Mouse (Mus musculus) heart, embryonic 11.5 days (tissue): Measurements from ENCODE around the gene Grm8. TPM values are rescaled to one million over a fixed set of nuclear protein-coding genes. Genes with fewer than 3 reads are reported as not detected.

Source experiments
- ATAC-seq: fragments of 200-750 bp; cut with Nextera tagmentation; replicated peaks from 2 replicates; pipeline ENCODE4 v1.8.0; 2017; ENCODE audit warnings: moderate library complexity; ENCODE audit not compliant: insufficient number of reproducible peaks, low FRiP score, low TSS enrichment
- H3K27ac ChIP-seq: fragments of 300-500 bp; sonication (generic); 2 replicates; pipeline ENCODE4 v1.5.1; 2014; ENCODE audit warnings: mild to moderate bottlenecking, low read depth, low read length
- H3K27me3 ChIP-seq: fragments of 300-500 bp; sonication (generic); 2 replicates; pipeline ENCODE4 v1.6.1; 2014; ENCODE audit warnings: mild to moderate bottlenecking, low read length, mixed read lengths; ENCODE audit not compliant: control insufficient read depth, insufficient read depth
- H3K36me3 ChIP-seq: fragments of 300-500 bp; sonication (generic); 2 replicates; pipeline ENCODE4 v1.6.1; 2014; ENCODE audit warnings: mild to moderate bottlenecking, low read length, moderate library complexity, mixed read lengths; ENCODE audit not compliant: control insufficient read depth, insufficient read depth
- H3K4me1 ChIP-seq: fragments of 300-500 bp; sonication (generic); 2 replicates; pipeline ENCODE4 v1.6.1; 2014; ENCODE audit warnings: low read length; ENCODE audit not compliant: control insufficient read depth, insufficient read depth
- H3K4me2 ChIP-seq: fragments of 300-500 bp; sonication (generic); 2 replicates; pipeline ENCODE4 v1.6.1; 2014; ENCODE audit warnings: mild to moderate bottlenecking, moderate library complexity
- H3K4me3 ChIP-seq: fragments of 300-500 bp; sonication (generic); 2 replicates; pipeline ENCODE4 v1.5.1; 2014; ENCODE audit warnings: low read depth, low read length
- H3K9ac ChIP-seq: fragments of 300-500 bp; sonication (generic); 2 replicates; pipeline ENCODE4 v1.6.1; 2014; ENCODE audit warnings: mild to moderate bottlenecking, low read depth, low read length, moderate library complexity
- H3K9me3 ChIP-seq: fragments of 300-500 bp; sonication (generic); replicated peaks from 2 replicates; pipeline ENCODE4 v1.6.1; 2016; ENCODE audit warnings: low read length; ENCODE audit not compliant: control insufficient read depth
- WGBS: fragments of 180-500 bp; shearing (Covaris S2); extraction: QIAGEN DNeasy Blood & Tissue Kit; methylation state at CpG from one replicate; pipeline ENCODE4 v1.1.7; 2014; ENCODE audit not compliant: insufficient replicate concordance; 5-methylcytosine and 5-hydroxymethylcytosine counted together
- microRNA counts: library from miRNA; unstranded; fragments of <30 nt; microRNA quantifications from one replicate; lab custom pipeline; 2015
- microRNA-seq: library from miRNA; unstranded; fragments of <30 nt; microRNA quantifications from one replicate; pipeline ENCODE4, GENCODE M21; 2016; ENCODE audit warnings: borderline number of aligned reads
- polyA plus RNA-seq: library from polyadenylated mRNA; unstranded; fragments of >200 nt; fragmentation: Nextera tagmentation; extraction: Ambion mirVana; gene quantifications from 2 replicates; pipeline ENCODE4 v1.2.1, GENCODE M21; 2014

Gene Grm8
- polyA plus RNA-seq, 1 experiment from 2014 or later = 0.07 TPM

DNA sequence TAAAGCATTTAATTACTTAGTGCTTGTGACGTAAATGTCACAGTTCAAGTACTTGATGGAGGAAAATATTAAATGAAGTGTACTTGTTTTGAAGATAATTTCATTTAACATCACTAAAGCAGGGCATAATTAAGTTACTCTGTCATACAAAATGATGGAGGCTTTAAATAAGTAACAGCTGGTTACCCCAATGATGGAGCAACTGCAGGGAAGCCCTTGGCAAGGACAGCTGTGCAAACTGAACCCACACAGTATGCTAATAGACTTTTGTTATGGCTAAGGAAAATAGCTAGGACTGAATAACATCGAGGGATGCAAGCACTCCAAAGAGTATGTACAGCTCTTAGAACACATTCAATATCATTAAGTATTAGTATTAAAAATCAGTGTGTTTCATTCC is 829.6 kb downstream of the Grm8 start:
- ATAC-seq = no peak
- H3K4me3 ChIP-seq = no peak overlapping the region
- WGBS = 77% methylated on average over 2 of the region's 2 CpGs

DNA sequence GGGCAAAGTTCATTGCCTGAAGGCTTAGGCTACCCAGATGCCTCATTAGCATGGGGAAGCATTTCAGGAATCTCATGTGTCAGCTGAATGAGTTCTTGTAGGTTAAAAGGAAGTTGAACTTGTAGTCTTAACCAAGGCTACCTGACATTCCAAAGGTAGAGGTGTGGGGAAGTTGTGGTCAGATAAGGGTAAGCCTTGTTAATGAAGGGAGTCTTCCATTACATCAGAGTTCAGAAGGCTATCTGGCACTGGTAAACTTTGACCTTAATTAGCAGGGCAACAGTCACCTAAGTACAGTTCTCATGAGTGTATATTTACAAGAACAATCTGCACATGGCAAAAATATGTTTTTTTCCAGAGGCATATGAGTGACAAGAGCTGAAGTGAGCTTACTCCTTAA is 870.0 kb downstream of the Grm8 start:
- Histone ChIP-seq H3K4me1 (no peaks in the 10 kb centered on the region), H3K9me3 (no peaks in the 10 kb centered on the region), H3K9ac (no peak overlapping the region), H3K27me3 (no peaks in the 10 kb centered on the region), H3K27ac (no peak overlapping the region), H3K36me3 (no peaks in the 10 kb centered on the region), H3K4me3 (no peak overlapping the region), H3K4me2 (no peak overlapping the region)
- ATAC-seq = no peak

More for the DNA sequence above, 829.6 kb downstream of the Grm8 start:
- Histone ChIP-seq H3K9ac (no peak overlapping the region), H3K36me3 (no peaks in the 10 kb centered on the region), H3K9me3 (no peaks in the 10 kb centered on the region), H3K27me3 (no peaks in the 10 kb centered on the region), H3K27ac (no peak overlapping the region), H3K4me2 (no peak overlapping the region), H3K4me1 (no peaks in the 10 kb centered on the region)

DNA sequence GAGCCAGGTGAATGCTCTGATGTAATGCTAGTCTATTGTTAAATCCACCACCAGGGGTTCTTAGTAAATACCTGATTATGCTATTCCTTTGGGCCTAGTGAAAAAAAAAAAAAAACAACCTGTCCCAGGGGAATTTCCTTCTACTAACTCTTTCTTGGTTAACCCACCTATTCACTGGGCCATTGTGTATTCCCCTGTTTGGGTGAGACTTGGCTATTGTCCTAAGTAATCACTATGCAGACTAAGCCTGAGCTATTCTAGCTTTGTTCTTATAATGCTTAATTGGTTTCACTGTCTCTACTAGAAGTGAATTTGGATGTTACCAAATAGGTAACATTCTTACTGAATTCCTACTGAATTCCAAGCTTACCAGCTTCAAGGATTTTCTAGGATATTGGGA is 872.4 kb downstream of the Grm8 start:
- H3K27me3 ChIP-seq = no peaks in the 10 kb centered on the region
- no peaks in the 10 kb centered on the region for H3K4me1 ChIP-seq
- H3K9ac ChIP-seq = no peak overlapping the region
- H3K9me3 ChIP-seq = no peaks in the 10 kb centered on the region
- ATAC-seq = no peak
- H3K4me3 ChIP-seq = no peak overlapping the region
- H3K27ac ChIP-seq = no peak overlapping the region
- H3K36me3 ChIP-seq = no peaks in the 10 kb centered on the region
- H3K4me2 ChIP-seq = no peak overlapping the region

DNA sequence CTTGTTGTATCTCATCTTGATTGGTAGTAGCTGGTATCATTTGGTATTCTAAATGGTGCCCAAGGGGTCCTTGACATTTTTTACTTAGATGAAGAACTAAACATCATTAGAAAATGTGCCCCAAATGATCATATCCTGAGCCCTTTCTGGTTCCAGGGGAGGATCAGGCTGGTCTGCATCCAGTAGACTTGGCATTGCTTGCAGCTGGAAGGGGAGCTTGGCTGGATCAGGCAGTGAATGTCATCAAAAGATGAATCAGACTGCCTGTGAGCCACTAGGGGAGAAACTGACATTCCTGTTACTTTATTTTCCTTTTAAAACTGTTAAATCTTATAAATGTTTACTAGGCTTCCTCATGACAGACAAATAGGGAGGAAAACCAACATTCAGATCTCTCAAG is 894.6 kb downstream of the Grm8 start:
- H3K9me3 ChIP-seq = no peaks in the 10 kb centered on the region
- H3K4me1 ChIP-seq = no peaks in the 10 kb centered on the region
- H3K36me3 ChIP-seq = no peaks in the 10 kb centered on the region
- H3K27me3 ChIP-seq = no peaks in the 10 kb centered on the region
- H3K27ac ChIP-seq = no peak overlapping the region
- no peak overlapping the region for H3K4me3 ChIP-seq
- H3K9ac ChIP-seq = no peak overlapping the region
- no peak for ATAC-seq
- H3K4me2 ChIP-seq = no peak overlapping the region

DNA sequence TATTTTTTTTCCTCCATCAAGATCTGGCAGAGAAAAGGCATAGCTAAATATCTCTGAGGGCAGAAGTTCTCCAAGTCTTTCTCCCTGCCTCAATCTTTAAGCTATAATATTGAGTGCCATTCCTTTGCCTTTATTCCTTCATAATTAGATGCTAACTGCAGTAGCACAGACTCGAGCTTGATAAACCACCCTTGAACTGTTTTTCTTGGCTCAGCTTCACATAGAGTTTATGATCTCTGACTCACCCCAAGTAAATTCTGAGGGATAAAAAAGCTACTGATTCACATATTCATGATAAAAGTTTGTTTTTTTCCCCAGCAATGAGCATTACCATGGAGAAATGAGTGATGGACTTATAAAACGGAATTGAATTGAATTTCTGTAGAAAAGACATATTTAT is 895.0 kb downstream of the Grm8 start:
- Histone ChIP-seq H3K9me3 (no peaks in the 10 kb centered on the region), H3K9ac (no peak overlapping the region), H3K27ac (no peak overlapping the region), H3K4me3 (no peak overlapping the region), H3K4me2 (no peak overlapping the region), H3K4me1 (no peaks in the 10 kb centered on the region), H3K27me3 (no peaks in the 10 kb centered on the region), H3K36me3 (no peaks in the 10 kb centered on the region)
- no peak for ATAC-seq
- WGBS = 61% methylated on average over 2 of the region's 2 CpGs

MicroRNA genes within 50 kb of the gene (microRNA counts, 519-probe panel; counts per million panel counts)
- 32.2 counts per million for microRNA mmu-miR-592 (lab: Ali Mortazavi, UCI)

Small RNA genes lying within 50 kb of the gene (microRNA-seq; reads per million reads assigned to microRNA genes)
- gene Mir592 = 5.6 reads per million, percentile 41 among the genes with 10 or more reads in this experiment
